Mouse (Mus musculus): ENCODE results near the gene Gm5415.
"Not testable (repeated sequence)": the region's sequence is repeated elsewhere in the genome, so short reads cannot be mapped to it uniquely, and the experiment has no call there.

Gene Gm5415

DNA sequence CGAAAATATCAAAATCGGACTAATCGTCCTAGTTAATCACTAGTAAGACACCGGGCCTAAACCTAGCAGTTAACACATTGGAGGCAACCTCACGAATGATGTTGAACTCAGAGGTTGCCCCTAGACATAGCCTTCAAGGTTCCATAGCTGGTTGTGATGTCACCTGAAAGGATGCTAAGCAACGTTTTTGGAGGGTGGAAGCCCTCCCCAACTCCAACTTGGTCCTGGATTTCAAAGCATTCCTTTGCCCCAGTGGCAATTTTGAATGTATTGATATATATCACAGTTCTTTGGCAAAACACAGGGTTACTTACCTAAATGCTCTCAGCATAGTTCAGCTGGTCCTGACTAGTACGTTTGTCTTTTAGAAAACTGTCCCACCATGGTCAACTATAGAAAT, at the start of gene Gm5415:
TSS of gene Gm5415 (minus strand) at position 101 of the 400 bp plus-strand sequence.
- DNase-seq, result not testable (repeated sequence)

DNA sequence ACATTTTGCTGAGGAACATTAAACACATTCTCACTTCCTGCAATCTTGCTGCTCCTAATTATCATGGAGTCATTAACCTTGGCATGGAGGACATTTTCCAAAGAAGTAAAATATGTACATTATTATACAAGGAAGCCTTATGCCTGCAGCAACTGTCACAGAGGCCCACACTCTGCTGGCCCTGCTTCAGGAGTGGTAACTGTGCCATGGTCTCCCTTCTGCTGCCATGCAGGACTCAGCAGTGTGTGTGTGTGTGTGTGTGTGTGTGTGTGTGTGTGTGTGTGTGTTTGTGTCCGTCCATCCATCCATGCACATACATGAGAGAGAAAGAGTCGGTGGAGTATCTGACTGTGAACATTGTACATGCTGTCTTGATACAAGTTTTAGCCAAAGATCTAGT, 21.8 kb upstream of the Gm5415 start:
- peak; percentile 5 to 23 for DNase-seq

DNA sequence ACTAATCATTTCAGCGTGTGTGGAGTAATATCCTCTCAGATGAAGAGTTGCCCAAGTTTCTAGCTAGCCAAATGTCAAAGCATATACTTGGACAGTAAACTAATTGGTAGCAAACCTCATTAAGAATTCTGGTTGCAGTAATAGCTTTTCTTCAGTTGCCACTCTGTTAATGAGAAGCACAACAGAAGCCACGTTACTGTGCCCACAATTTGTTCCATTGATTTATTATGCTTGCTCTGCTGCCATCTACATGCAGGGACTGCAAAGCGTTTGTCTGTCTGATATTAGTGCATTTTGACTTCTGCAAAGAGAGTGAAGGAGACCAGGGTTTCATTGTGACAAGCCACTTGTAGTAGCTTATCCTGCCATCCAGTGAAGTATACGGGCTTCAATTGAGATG, 6.8 kb upstream of the Gm5415 start:
- peak; percentile 39 to 53 for DNase-seq

DNA sequence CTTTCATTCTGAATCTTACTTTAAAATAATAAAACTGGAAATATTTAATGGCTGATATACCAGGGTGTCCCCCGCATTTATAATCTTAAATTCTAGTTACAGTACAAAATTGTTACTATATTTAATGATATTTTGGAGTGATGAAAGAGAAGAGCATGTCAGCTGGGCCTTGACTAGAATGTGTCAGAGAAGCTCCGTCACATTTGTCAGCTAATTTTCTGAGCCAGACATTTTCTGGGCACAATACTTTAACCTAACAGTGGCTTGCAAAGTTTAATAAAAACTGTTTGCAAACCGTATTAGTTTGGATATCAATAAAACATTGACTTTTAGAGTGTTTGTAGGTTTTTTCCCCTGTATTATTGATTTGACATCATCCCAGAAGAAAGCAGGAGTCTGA, 6.4 kb upstream of the Gm5415 start:
- DNase-seq, result no peak

DNA sequence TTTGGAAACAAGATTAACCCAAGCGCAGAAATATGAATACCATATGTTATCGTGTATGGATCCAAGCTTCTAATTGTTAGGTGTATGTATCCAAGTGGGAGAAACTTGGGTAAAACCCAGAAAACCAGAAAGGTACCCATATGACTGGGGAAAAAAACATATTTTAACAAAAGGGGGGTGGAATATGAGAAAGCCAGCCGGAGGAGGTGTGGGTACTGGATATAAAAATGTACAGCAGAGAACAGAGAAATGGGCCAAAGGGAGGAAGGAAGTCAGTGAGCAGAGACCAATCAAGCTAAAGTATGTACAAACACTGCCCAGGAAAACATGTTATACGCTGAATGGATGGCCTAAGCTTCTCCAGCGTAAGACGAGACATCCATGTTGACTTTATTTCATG, 43.7 kb downstream of the Gm5415 start:
- no peak for DNase-seq

Data from cerebellum, postnatal 14 days (tissue).